ENCODE assay signal across 17 mouse cellular contexts in genomic region chr8:11042872-11043587, GRCm38 (mm10). TPM values are rescaled to one million over a fixed set of nuclear protein-coding genes. Genes with fewer than 3 reads are reported as not detected.
DNase-seq lines count a peak whose midpoint lies in the region; ATAC-seq and TF ChIP-seq lines count a peak whose summit lies in the region.
"Had no signal": no experiment of that assay in that cellular context is flagged by ENCODE, and none has a peak within 500 bp of the region (broad histone marks: within the 10 kb centered on the region; RNA-seq: fewer than 3 reads in every experiment).

No protein-coding gene starts in this region.

- H3K9me3 ChIP-seq in embryonic facial prominence, embryonic 13.5 days = no peaks in the 10 kb centered on the region
- H3K9me3 ChIP-seq in embryonic facial prominence, embryonic 10.5 days = no peaks in the 10 kb centered on the region
- no peaks in the 10 kb centered on the region for H3K9me3 ChIP-seq in embryonic facial prominence, embryonic 14.5 days (ENCODE audit: control insufficient read depth, low read length)
- H3K9me3 ChIP-seq in liver, embryonic 12.5 days (replicated peaks) = no peaks in the 10 kb centered on the region
- H3K9me3 ChIP-seq: intestine, embryonic 15.5 days; lung, embryonic 15.5 days; neural tube, embryonic 13.5 days had no signal

- no peak for DNase-seq in embryonic facial prominence, embryonic 10.5 days (ENCODE audit: low spot score)
- peak; percentile 80 for DNase-seq in liver, adult 2 months (ENCODE audit: extremely low read depth, low read depth, low spot score)
- DNase-seq in liver = no peak
- peak; percentile 35 for DNase-seq in embryonic facial prominence, embryonic 14.5 days (ENCODE audit: low spot score)
- DNase-seq in lung, postnatal 14 days = no peak
- DNase-seq in c-Kit-positive CD71-positive TER-119-positive erythroid progenitor cells, embryonic 14.5 days (ENCODE audit: low spot score) = no peak
- DNase-seq: cerebellum, adult 11-12 months; gastrocnemius, postnatal 36 days had no signal

- H3K9ac ChIP-seq in embryonic facial prominence, embryonic 13.5 days = no peak overlapping the region
- no peak overlapping the region for H3K9ac ChIP-seq in liver, adult 2 months (ENCODE audit: low read depth, low read length)
- no peak overlapping the region for H3K9ac ChIP-seq in embryonic facial prominence, embryonic 14.5 days (ENCODE audit: low read depth, low read length)
- H3K9ac ChIP-seq in liver, embryonic 12.5 days = peak overlapping the region; percentile 4; the same call in 1 of the 2 replicates
- H3K9ac ChIP-seq: intestine, embryonic 15.5 days; lung, embryonic 15.5 days; neural tube, embryonic 13.5 days had no signal

- H3K27me3 ChIP-seq in embryonic facial prominence, embryonic 13.5 days = no peaks in the 10 kb centered on the region
- no peaks in the 10 kb centered on the region for H3K27me3 ChIP-seq in embryonic facial prominence, embryonic 10.5 days (replicated peaks; ENCODE audit: low read depth, poor library complexity, severe bottlenecking)
- H3K27me3 ChIP-seq in liver, adult 2 months (ENCODE audit: control insufficient read depth, insufficient read depth, low read length) = no peaks in the 10 kb centered on the region
- no peaks in the 10 kb centered on the region for H3K27me3 ChIP-seq in embryonic facial prominence, embryonic 14.5 days (replicated peaks; ENCODE audit: control insufficient read depth, insufficient read depth, low read length)
- no peaks in the 10 kb centered on the region for H3K27me3 ChIP-seq in liver, embryonic 12.5 days (replicated peaks)
- H3K27me3 ChIP-seq: CH12.LX; intestine, embryonic 15.5 days; lung, embryonic 15.5 days; neural tube, embryonic 13.5 days had no signal

- no peak for TF ChIP-seq CTCF in liver, adult 2 months (IDR thresholded peaks at IDR 0.05; ENCODE audit: low read depth, low read length)

- H3K4me3 ChIP-seq in embryonic facial prominence, embryonic 13.5 days = no peak overlapping the region
- no peak overlapping the region for H3K4me3 ChIP-seq in embryonic facial prominence, embryonic 10.5 days
- H3K4me3 ChIP-seq in liver, adult 2 months (ENCODE audit: insufficient read depth, low read depth, low read length) = no peak overlapping the region
- H3K4me3 ChIP-seq in embryonic facial prominence, embryonic 14.5 days (ENCODE audit: low read depth, low read length) = no peak overlapping the region
- no peak overlapping the region for H3K4me3 ChIP-seq in liver, embryonic 12.5 days
- H3K4me3 ChIP-seq: intestine, embryonic 15.5 days; lung, embryonic 15.5 days; neural tube, embryonic 13.5 days had no signal

- H3K79me2 ChIP-seq in liver, adult 2 months (ENCODE audit: control insufficient read depth, insufficient read depth, low read length) = no peaks in the 10 kb centered on the region

- H3K27ac ChIP-seq in embryonic facial prominence, embryonic 13.5 days = peak overlapping the region; percentile 41
- no peak overlapping the region; the same call in 1 of the 2 replicates for H3K27ac ChIP-seq in embryonic facial prominence, embryonic 10.5 days (replicated peaks)
- H3K27ac ChIP-seq in liver, adult 2 months (replicated peaks; ENCODE audit: insufficient read depth, low read depth, low read length) = no peak overlapping the region
- peak overlapping the region; percentile 55 for H3K27ac ChIP-seq in embryonic facial prominence, embryonic 14.5 days (replicated peaks; ENCODE audit: low read depth, low read length)
- 0 out of 2 replicates have a peak overlapping the region, but pooled peaks have one; percentile 7 for H3K27ac ChIP-seq in liver, embryonic 12.5 days
- H3K27ac ChIP-seq: intestine, embryonic 15.5 days; kidney, postnatal 0 days; lung, embryonic 15.5 days; neural tube, embryonic 13.5 days had no signal

- H3K4me1 ChIP-seq in embryonic facial prominence, embryonic 13.5 days = peaks cover 22% of the 10 kb centered on the region
- H3K4me1 ChIP-seq in embryonic facial prominence, embryonic 10.5 days = peaks cover 4% of the 10 kb centered on the region; the same call in 1 of the 2 replicates
- no peaks in the 10 kb centered on the region for H3K4me1 ChIP-seq in liver, adult 2 months (ENCODE audit: control insufficient read depth, insufficient read depth, low read length)
- peaks cover 12% of the 10 kb centered on the region for H3K4me1 ChIP-seq in embryonic facial prominence, embryonic 14.5 days (ENCODE audit: control insufficient read depth, insufficient read depth, low read length)
- peaks cover 17% of the 10 kb centered on the region for H3K4me1 ChIP-seq in liver, embryonic 12.5 days
- H3K4me1 ChIP-seq: lung, embryonic 15.5 days had no signal

- H3K4me2 ChIP-seq in embryonic facial prominence, embryonic 13.5 days = no peak overlapping the region
- H3K4me2 ChIP-seq in embryonic facial prominence, embryonic 14.5 days (ENCODE audit: low read depth, low read length) = no peak overlapping the region
- no peak overlapping the region for H3K4me2 ChIP-seq in liver, embryonic 12.5 days
- H3K4me2 ChIP-seq: intestine, embryonic 15.5 days; lung, embryonic 15.5 days; neural tube, embryonic 13.5 days had no signal

- WGBS in embryonic facial prominence, embryonic 13.5 days = 64% methylated on average over 9 of the region's 9 CpGs
- 84% methylated on average over 9 of the region's 9 CpGs for WGBS in embryonic facial prominence, embryonic 10.5 days
- WGBS in liver, adult 2 months = 82% methylated on average over 9 of the region's 9 CpGs
- WGBS in embryonic facial prominence, embryonic 14.5 days = 46% methylated on average over 9 of the region's 9 CpGs
- WGBS in liver, embryonic 12.5 days (ENCODE audit: insufficient replicate concordance) = 61% methylated on average over 9 of the region's 9 CpGs

- ATAC-seq in embryonic facial prominence, embryonic 13.5 days (ENCODE audit: insufficient number of reproducible peaks, insufficient read depth, low FRiP score, low TSS enrichment, low read depth) = no peak
- no peak for ATAC-seq in embryonic facial prominence, embryonic 14.5 days (ENCODE audit: low read depth)
- peak; percentile 39; the same call in 1 of the 2 replicates for ATAC-seq in liver, embryonic 12.5 days
- ATAC-seq: activated CD4-positive, CD25-positive, alpha-beta regulatory T cell, adult 4 months; forebrain, embryonic 16.5 days; intestine, embryonic 15.5 days had no signal

- H3K36me3 ChIP-seq in embryonic facial prominence, embryonic 13.5 days = no peaks in the 10 kb centered on the region
- H3K36me3 ChIP-seq in embryonic facial prominence, embryonic 10.5 days (replicated peaks) = no peaks in the 10 kb centered on the region
- H3K36me3 ChIP-seq in liver, adult 2 months (ENCODE audit: control insufficient read depth, insufficient read depth, low read length) = no peaks in the 10 kb centered on the region
- H3K36me3 ChIP-seq in embryonic facial prominence, embryonic 14.5 days (ENCODE audit: control insufficient read depth, insufficient read depth, low read length) = no peaks in the 10 kb centered on the region
- H3K36me3 ChIP-seq in liver, embryonic 12.5 days = no peaks in the 10 kb centered on the region
- H3K36me3 ChIP-seq: intestine, embryonic 15.5 days; lung, embryonic 15.5 days; neural tube, embryonic 13.5 days had no signal

- TF ChIP-seq POLR2A in liver, adult 2 months (IDR thresholded peaks at IDR 0.05; ENCODE audit: extremely low read depth, insufficient read depth, low read length) = no peak

RNA-seq across cellular contexts. Expression of gene Irs2, which starts 34.8 kb away (rescaled TPM):
- polyA plus RNA-seq in embryonic facial prominence, embryonic 13.5 days (2015; fragmentation: Nextera tagmentation; extraction: Ambion mirVana) = 7.7 and 8.7 TPM in 2 replicates
- polyA plus RNA-seq in embryonic facial prominence, embryonic 10.5 days (2016; fragmentation: Nextera tagmentation; extraction: Ambion mirVana) = 7.9 and 8.1 TPM in 2 replicates
- total RNA-seq in liver, adult 2 months (2014; rRNA removed) = 8.6 and 19.2 TPM in 2 replicates
- 4.8 and 5.7 TPM in 2 replicates for polyA plus RNA-seq in liver, adult 2 months (2012; rRNA removed)
- 5.4 and 5.9 TPM in 2 replicates for polyA plus RNA-seq in embryonic facial prominence, embryonic 14.5 days (2014; fragmentation: Nextera tagmentation; extraction: Ambion mirVana)
- 9.6 and 10.4 TPM in 2 replicates for polyA plus RNA-seq in liver, embryonic 12.5 days (2016; fragmentation: Nextera tagmentation; extraction: Ambion mirVana)

Comparison
In these comparisons a context has a peak if more than half of its experiments do, and no peak if none do; other contexts are left out.
1. H3K27ac ChIP-seq: peak in embryonic facial prominence, embryonic 13.5 days (single experiment), embryonic facial prominence, embryonic 14.5 days (single experiment) and liver, embryonic 12.5 days (single experiment); none in embryonic facial prominence, embryonic 10.5 days (single experiment) and liver, adult 2 months (single experiment).
2. DNase-seq: peak in liver, adult 2 months (single experiment) and embryonic facial prominence, embryonic 14.5 days (single experiment); none in embryonic facial prominence, embryonic 10.5 days (single experiment), liver (single experiment), lung, postnatal 14 days (single experiment) and c-Kit-positive CD71-positive TER-119-positive erythroid progenitor cells, embryonic 14.5 days (single experiment).